Mouse (Mus musculus) urinary bladder, postnatal 10 days (tissue): ENCODE measurements around the gene Kif22.

Experiments
- DNase-seq: peaks from one replicate; pipeline ENCODE4 v3.0.0; 2022; ENCODE audit warnings: low spot score

Gene Kif22

DNA sequence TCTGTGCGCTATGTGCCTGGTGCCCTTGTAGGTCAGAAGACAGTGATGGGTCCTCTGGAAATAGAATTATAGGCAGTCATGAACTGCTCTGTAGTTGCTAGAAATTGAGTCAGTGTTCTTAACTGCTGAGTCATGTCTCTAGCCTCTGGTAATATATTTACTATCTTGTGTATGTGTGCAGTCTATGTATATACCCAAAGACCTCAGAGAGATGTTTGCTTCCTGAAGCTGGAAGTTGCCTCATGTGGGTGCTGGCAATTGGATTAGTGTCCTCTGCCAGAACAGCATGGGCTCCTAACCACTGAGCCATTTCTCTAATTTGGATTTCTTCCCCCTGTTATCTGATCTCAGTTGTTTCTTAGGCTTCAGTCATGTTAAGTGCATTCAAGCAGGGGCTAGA, 12.1 kb downstream of the Kif22 start:
- no peak for DNase-seq

DNA sequence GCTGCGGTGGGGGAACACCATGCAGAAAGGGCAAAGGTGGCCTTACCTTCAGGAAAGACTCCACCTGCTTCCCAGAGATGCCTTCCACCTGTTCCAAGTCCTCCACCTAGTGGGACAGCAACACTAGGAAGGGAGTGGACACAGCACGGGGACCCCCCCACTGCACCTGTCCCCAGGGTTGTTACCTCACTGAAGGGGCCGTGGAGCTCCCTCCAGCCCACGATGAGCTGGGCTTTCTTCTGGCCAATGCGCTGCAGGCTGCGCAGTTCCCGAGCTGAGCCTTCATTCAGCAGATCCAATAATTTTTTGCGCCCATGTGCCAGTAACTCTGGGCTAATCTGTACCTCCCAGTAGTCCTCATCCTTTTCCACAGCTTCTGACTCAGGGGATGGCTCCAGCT, 14.4 kb downstream of the Kif22 start:
- DNase-seq, result no peak

DNA sequence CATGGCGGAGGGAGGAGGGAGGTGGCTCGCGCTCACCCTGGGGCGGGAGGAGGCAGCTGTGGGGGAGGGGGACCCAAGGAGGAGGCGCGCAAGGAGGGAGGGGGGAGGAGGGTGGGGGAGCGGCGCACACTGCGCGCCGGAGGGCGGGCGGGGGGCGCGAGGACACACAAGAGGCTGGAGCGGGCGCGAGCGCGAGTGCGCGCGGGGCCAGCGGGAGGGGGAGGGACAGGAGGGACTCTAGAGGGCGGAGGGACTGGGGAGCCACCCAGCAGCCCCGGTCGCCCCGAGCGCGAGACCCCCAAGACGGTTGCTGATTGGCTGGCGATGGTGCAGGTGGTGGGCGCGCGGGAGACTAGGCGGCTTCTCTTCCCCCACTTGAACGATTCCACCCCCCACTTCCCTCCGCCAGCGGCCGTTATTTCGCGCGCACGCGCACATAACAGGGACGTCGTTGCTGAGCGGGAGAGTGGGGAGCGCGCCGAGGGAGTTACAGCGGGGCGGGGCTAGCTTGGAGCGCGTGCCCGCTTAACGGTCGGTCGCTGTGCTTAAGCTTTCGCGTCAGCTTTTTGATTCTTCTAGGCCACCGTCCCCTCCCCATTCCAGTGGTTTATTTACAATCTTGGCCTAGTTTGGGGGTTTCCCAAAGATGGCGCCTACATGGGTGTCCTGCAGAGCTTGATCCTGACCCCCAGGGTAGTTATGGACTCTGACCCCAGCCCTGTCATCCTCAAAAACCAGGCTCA, 15.1 kb downstream of the Kif22 start, which contains the start of gene Maz:
Maz (minus strand) TSS at position 54 of the 743 bp plus-strand sequence.
- peak; percentile 98 for DNase-seq

GRCm38 (mm10) chr7:127026616-127026983, 15.7 kb downstream of the Kif22 start:
- no peak for DNase-seq

DNA sequence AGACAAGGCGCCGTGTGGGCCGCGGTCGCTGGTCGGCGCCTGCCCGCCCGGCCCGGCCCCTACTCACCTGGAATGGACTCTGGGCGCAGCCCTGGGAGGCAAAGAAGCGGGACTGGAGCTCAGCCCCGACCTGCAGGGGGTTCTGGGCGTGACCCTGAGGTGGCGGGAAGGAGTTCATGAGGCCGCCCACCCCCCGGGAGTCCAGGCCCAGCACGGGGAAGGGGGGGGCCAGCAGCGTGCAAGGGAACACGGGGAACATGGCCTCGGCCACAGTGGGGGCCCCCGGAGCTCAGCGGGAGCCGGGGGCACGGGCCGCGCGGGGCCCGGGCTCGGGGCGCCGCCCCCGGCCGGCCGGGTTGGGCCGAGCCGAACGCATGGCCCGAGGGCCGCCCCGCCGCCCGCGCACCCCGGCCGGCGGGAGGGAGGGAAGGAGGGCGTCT, 16.1 kb downstream of the Kif22 start:
- DNase-seq, result no peak

- DNase-seq, result no peak
These were observed 16.6 kb downstream of the Kif22 start for GRCm38 (mm10) chr7:127025556-127026160.

DNA sequence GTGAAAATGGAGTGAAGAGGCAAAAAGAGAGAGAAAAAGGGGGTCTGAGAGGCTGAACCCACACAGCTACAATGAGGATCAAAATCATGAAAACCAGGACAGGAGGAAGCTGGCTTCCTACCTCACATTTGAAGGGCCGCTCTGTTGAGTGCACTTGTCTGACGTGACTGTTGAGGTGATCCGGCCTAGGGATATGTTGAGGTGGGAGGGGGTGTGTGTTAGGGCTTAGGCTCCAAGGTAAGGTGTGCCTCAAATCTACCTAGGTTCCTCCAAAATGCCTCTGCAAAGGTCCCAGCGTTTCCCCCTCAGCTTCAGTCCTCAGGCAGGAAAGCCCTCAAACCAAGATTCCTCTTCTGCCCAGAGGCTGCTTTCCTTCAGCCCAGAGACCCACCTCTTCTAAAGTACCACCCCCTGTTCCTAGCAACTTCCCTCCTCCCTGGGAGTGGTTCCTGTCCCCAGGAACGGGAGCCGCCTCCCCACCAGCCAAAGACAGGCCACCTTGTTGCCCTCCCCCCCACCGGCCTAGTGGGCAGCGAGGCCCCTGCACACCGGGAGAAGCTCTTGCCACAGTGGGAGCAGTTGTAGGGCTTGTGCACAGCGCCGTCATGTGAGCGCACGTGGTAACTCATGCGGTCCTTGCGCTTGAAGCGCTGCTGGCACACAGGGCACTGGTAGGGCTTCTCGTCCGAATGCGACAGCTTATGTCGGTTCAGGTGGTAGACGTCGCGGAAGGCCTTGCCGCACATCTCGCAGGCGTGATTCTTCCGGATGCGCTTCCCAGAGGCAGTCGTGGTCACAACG, 17.3 kb downstream of the Kif22 start:
- DNase-seq, result no peak

DNA sequence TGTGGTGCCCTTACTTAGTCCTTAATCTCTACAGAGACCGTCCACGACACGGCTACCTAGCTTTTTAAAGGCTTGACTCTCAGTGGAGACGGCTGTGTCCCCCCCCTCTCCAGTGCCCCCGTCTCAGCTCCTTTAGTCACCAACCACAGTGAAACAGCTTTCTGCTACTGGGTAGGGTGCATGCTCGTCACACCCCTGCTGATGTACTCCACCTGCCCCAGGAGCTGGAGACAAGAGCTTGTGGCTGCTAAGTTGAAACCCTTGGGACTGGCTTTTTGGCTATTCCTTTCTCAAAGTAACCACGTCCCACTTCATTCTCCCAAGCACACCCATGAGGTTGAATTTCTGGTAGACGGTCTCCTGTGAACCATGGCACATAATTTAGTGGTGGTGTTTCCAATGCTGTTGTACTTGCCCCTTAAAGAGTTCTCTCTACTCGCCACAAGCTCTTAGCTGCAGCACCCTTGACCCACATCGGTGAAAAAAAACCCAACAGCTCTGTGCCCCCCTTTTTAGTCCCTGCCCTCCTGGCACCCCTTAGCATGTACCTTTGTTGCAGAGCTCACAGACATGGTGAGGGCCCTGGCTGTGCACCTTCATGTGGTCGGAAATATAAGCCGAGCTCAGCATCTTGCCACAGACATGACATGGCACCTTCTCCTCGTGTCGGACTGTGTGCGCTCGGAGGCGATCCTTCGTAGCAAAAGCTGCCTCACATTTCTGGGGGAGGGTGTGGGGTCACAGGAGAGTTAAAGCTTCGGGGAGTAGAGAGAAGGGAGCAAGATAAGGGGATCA, 18.2 kb downstream of the Kif22 start:
- no peak for DNase-seq

- DNase-seq, result no peak
These were observed 19.0 kb downstream of the Kif22 start for GRCm38 (mm10) chr7:127023272-127023691.

DNA sequence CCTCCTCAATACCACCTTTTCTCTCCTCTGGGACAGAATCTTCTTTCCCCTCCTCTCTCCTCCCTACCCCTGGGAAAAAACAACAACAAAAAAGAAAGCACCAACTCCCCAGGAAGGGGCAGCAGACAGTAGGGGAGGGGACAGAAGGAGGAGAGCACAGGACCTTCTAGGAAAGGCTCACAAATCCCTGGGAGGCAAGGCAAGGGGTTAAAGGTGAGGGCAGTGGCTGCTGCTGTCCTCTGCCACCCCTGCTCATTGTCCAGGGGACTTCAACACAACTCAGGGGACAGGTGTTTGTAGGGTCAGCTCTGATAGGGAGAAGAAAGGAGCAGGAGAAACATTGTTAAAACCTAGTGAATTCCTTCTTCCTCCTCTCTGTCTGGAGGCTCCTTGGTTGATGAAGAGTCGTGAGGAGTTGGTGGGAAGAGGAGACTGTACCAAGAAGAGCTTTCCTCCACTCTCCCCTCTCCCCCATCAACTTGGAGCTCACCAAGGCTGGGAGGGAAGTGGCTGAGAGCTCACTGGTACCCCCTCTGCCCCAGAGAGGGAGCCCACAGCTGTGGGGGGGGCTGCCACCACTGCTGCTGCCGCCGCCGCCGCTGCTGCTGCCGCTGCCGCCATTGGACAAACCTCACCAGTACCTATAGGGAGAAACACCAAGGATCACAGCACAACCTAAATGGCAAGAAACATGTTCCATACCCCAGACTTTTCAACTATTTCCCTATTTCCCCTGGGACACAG, 19.6 kb downstream of the Kif22 start:
- no peak for DNase-seq

GRCm38 (mm10) chr7:127021563-127022527, 20.4 kb downstream of the Kif22 start:
- DNase-seq, result no peak

GRCm38 (mm10) chr7:127020901-127021562, 21.2 kb downstream of the Kif22 start, which contains the start of the genes Gm42742 and Prrt2:
Gm42742 (minus strand) TSS chr7:127021097.
Prrt2 (minus strand) TSS chr7:127021211.
- no peak for DNase-seq

GRCm38 (mm10) chr7:127020491-127020890, 21.8 kb downstream of the Kif22 start:
- DNase-seq, result no peak

- no peak for DNase-seq
These were observed 22.2 kb downstream of the Kif22 start for GRCm38 (mm10) chr7:127020031-127020430.

GRCm38 (mm10) chr7:127019306-127019960, 22.8 kb downstream of the Kif22 start:
- DNase-seq, result no peak

- no peak for DNase-seq
These were observed 23.6 kb downstream of the Kif22 start for GRCm38 (mm10) chr7:127018416-127019305.

- no peak for DNase-seq
These were observed 24.3 kb downstream of the Kif22 start for GRCm38 (mm10) chr7:127017950-127018345.
